Mouse (Mus musculus) embryonic facial prominence, embryonic 11.5 days (tissue): ENCODE measurements around the gene Med26. TPM values are rescaled to one million over a fixed set of nuclear protein-coding genes. Genes with fewer than 3 reads are reported as not detected.

Experiments used
- ATAC-seq: fragments of 200-750 bp; cut with Nextera tagmentation; replicated peaks from 2 replicates; pipeline ENCODE4 v1.8.0; 2017; ENCODE audit warnings: low read depth; ENCODE audit not compliant: insufficient number of reproducible peaks, low FRiP score, low TSS enrichment
- DNase-seq: peaks from one replicate; pipeline ENCODE4 v3.0.0-alpha.2; 2015; ENCODE audit warnings: low spot score
- H3K27ac ChIP-seq: fragments of 300-500 bp; sonication (generic); replicated peaks from 2 replicates; pipeline ENCODE4 v1.5.1; 2014; ENCODE audit warnings: mild to moderate bottlenecking, low read depth, low read length, control low read depth
- H3K27me3 ChIP-seq: fragments of 300-500 bp; sonication (generic); 2 replicates; pipeline ENCODE4 v1.6.1; 2014; ENCODE audit warnings: mild to moderate bottlenecking, low read length, moderate library complexity, mixed read lengths; ENCODE audit not compliant: control insufficient read depth, insufficient read depth
- H3K36me3 ChIP-seq: fragments of 300-500 bp; sonication (generic); replicated peaks from 2 replicates; pipeline ENCODE4 v1.6.1; 2014; ENCODE audit warnings: low read depth, mild to moderate bottlenecking, low read length, moderate library complexity, mixed read lengths; ENCODE audit not compliant: control insufficient read depth, insufficient read depth
- H3K4me1 ChIP-seq: fragments of 300-500 bp; sonication (generic); 2 replicates; pipeline ENCODE4 v1.6.1; 2014; ENCODE audit warnings: low read length, mixed read lengths; ENCODE audit not compliant: control insufficient read depth, insufficient read depth
- H3K4me2 ChIP-seq: fragments of 300-500 bp; sonication (generic); 2 replicates; pipeline ENCODE4 v1.6.1; 2014; ENCODE audit warnings: low read depth, mild to moderate bottlenecking, control low read depth, low read length, moderate library complexity
- H3K4me3 ChIP-seq: fragments of 300-500 bp; sonication (generic); 2 replicates; pipeline ENCODE4 v1.5.1; 2014; ENCODE audit warnings: low read depth, low read length, control low read depth
- H3K9ac ChIP-seq: fragments of 300-500 bp; sonication (generic); replicated peaks from 2 replicates; pipeline ENCODE4 v1.6.1; 2014; ENCODE audit warnings: mild to moderate bottlenecking, control low read depth, low read length
- H3K9me3 ChIP-seq: fragments of 300-500 bp; sonication (generic); replicated peaks from 2 replicates; pipeline ENCODE4 v1.6.1; 2016; ENCODE audit warnings: mild to moderate bottlenecking, low read length, inconsistent platforms, mixed read lengths; ENCODE audit not compliant: control insufficient read depth
- WGBS: fragments of 180-500 bp; shearing (Covaris S2); extraction: QIAGEN DNeasy Blood & Tissue Kit; methylation state at CpG from one replicate; pipeline ENCODE4 v1.1.7; 2014; 5-methylcytosine and 5-hydroxymethylcytosine counted together
- polyA plus RNA-seq: library from polyadenylated mRNA; unstranded; fragments of >200 nt; fragmentation: Nextera tagmentation; extraction: Ambion mirVana; gene quantifications from 2 replicates; pipeline ENCODE4 v1.2.1, GENCODE M21; 2014

The Med26 gene
- polyA plus RNA-seq, 1 experiment from 2014 or later = 12.1 TPM

DNA sequence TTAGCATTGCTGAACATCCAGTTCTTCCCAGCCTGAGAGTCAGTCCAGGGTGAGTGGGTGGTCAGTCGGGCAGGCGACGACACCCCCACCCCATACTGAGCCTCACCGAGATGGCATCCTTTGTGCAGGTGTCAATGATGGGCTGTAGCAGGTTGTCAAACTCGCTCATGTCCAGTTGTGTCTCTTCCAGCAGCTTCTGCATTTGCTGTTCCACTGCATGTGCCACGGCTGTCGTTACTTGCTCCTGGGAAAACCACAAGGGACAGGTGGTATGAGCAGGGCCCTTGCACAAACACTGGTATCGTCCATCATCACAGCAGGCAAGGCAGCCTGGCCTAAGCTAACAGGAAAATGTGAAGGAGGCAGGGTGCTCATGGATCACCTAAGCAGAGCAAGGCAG is 78.1 kb downstream of the Med26 start:
- ATAC-seq = no peak
- Histone ChIP-seq H3K9ac (no peak overlapping the region), H3K36me3 (peaks cover 42% of the 10 kb centered on the region), H3K27me3 (no peaks in the 10 kb centered on the region), H3K4me2 (no peak overlapping the region), H3K27ac (no peak overlapping the region), H3K9me3 (no peaks in the 10 kb centered on the region), H3K4me1 (no peaks in the 10 kb centered on the region), H3K4me3 (no peak overlapping the region)
- no peak for DNase-seq
- WGBS = 93% methylated on average over 8 of the region's 8 CpGs

GRCm38 (mm10) chr8:72469243-72469642 is 78.8 kb downstream of the Med26 start:
- Histone ChIP-seq H3K4me3 (no peak overlapping the region), H3K36me3 (peaks cover 44% of the 10 kb centered on the region)
- 93% methylated on average over 2 of the region's 2 CpGs for WGBS

GRCm38 (mm10) chr8:72464211-72464610 is 83.9 kb downstream of the Med26 start:
- Histone ChIP-seq H3K4me1 (no peaks in the 10 kb centered on the region), H3K27me3 (no peaks in the 10 kb centered on the region), H3K36me3 (peaks cover 62% of the 10 kb centered on the region), H3K9me3 (no peaks in the 10 kb centered on the region), H3K4me3 (no peak overlapping the region), H3K4me2 (no peak overlapping the region), H3K27ac (no peak overlapping the region), H3K9ac (no peak overlapping the region)
- DNase-seq (no peak), ATAC-seq (no peak)
- 97% methylated on average over 10 of the region's 10 CpGs for WGBS

More at GRCm38 (mm10) chr8:72469243-72469642, 78.8 kb downstream of the Med26 start:
- no peak overlapping the region for H3K27ac ChIP-seq
- H3K27me3 ChIP-seq = no peaks in the 10 kb centered on the region
- no peak for DNase-seq
- no peaks in the 10 kb centered on the region for H3K4me1 ChIP-seq
- no peak for ATAC-seq
- no peak overlapping the region for H3K9ac ChIP-seq
- H3K9me3 ChIP-seq = no peaks in the 10 kb centered on the region
- H3K4me2 ChIP-seq = no peak overlapping the region

DNA sequence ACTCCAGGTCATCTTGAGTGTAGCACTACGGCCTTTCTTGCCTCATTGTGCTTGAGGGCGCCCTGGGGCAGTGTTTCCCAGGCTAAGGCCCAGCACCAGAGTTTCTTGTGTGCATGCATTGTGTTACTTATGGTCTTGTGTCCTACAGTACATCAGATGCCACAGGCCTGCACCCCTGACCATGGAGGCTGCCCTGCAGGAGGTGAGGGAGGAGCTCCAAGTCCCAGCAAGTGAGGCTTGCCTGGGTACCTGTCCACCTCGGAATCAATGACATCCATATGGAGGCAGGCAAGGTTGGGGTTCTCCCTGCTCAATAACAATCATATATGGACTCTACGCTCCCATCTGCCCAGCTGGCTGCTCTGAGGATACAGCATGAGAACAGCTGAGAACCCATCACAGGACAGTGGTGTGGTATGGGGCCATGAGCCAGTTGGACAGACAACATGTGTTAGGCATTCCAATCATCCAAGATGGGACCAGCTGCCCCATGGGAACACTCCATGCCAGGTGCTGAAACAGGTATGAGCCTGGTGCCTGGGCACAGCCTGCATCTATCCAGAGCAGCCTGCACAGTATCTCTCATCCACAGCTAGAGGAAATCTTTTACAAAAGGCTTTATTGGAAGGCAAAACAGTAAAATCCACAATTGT is 88.1 kb downstream of the Med26 start:
- Histone ChIP-seq H3K9me3 (no peaks in the 10 kb centered on the region), H3K27ac (no peak overlapping the region), H3K36me3 (peaks cover 37% of the 10 kb centered on the region), H3K4me2 (no peak overlapping the region), H3K27me3 (no peaks in the 10 kb centered on the region), H3K9ac (no peak overlapping the region), H3K4me3 (no peak overlapping the region), H3K4me1 (no peaks in the 10 kb centered on the region)
- DNase-seq (no peak), ATAC-seq (no peak)
- 82% methylated on average over 4 of the region's 4 CpGs for WGBS

DNA sequence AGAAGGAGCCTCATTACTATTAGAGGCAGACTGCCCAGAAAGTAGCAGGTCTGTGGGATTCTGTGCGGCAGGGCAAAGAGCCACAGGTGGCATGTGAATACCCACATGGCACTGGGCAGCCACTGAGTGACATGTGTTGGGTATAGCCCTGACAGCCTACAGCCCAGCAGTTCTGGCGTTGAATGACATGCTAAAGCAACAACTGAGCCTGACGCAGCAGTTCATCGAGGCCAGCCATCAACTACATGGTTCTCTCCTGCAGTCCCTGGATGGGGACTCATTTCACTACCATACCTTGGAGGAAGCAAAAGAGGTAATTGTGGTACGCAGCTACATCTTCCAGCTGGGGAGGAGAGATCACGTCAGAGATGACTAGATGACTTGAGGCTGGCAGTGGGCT is 89.6 kb downstream of the Med26 start:
- Histone ChIP-seq H3K4me1 (no peaks in the 10 kb centered on the region), H3K4me2 (no peak overlapping the region), H3K9ac (no peak overlapping the region), H3K27ac (no peak overlapping the region), H3K9me3 (no peaks in the 10 kb centered on the region), H3K27me3 (no peaks in the 10 kb centered on the region), H3K4me3 (no peak overlapping the region), H3K36me3 (peaks cover 32% of the 10 kb centered on the region)
- WGBS = 87% methylated on average over 6 of the region's 6 CpGs
- ATAC-seq = no peak
- no peak for DNase-seq

- Histone ChIP-seq H3K27ac (no peak overlapping the region), H3K27me3 (no peaks in the 10 kb centered on the region), H3K9me3 (no peaks in the 10 kb centered on the region), H3K36me3 (peaks cover 25% of the 10 kb centered on the region), H3K9ac (no peak overlapping the region), H3K4me3 (no peak overlapping the region), H3K4me2 (no peak overlapping the region), H3K4me1 (no peaks in the 10 kb centered on the region)
- DNase-seq = no peak
- WGBS = 96% methylated on average over 3 of the region's 3 CpGs
- no peak for ATAC-seq
Observed at GRCm38 (mm10) chr8:72457806-72458205, 90.3 kb downstream of the Med26 start.

DNA sequence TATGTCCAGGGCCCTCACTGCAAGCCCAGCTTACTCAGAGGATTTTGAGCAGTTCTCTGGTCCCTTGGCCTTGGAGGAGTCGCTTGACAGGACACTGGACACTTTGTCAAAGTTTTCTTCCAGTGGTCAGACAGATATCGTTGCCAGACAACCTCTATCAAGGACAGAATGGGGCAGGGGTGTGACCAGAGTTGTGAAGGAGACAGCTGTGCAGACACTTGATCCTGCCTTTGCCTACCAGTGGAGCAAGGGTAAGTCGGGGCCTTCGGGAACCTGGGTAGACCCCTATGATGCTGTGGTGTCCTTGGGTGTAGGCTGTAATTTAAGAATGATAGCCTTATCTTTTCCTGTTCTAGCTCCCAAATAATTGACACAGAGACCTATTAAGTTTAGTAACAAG is 92.8 kb downstream of the Med26 start:
- no peaks in the 10 kb centered on the region for H3K4me1 ChIP-seq
- no peak overlapping the region for H3K9ac ChIP-seq
- WGBS = 88% methylated on average over 4 of the region's 4 CpGs
- ATAC-seq (no peak), DNase-seq (no peak)
- peaks cover 7% of the 10 kb centered on the region for H3K36me3 ChIP-seq
- no peaks in the 10 kb centered on the region for H3K27me3 ChIP-seq
- no peak overlapping the region for H3K4me2 ChIP-seq
- H3K27ac ChIP-seq = no peak overlapping the region
- H3K9me3 ChIP-seq = no peaks in the 10 kb centered on the region
- H3K4me3 ChIP-seq = no peak overlapping the region

- no peaks in the 10 kb centered on the region for H3K9me3 ChIP-seq
- DNase-seq = no peak
- no peaks in the 10 kb centered on the region for H3K4me1 ChIP-seq
- no peak overlapping the region for H3K9ac ChIP-seq
- no peak overlapping the region for H3K27ac ChIP-seq
- no peaks in the 10 kb centered on the region for H3K27me3 ChIP-seq
- 97% methylated on average over 2 of the region's 2 CpGs for WGBS
- no peak for ATAC-seq
- peaks cover 5% of the 10 kb centered on the region for H3K36me3 ChIP-seq
- no peak overlapping the region for H3K4me3 ChIP-seq
- H3K4me2 ChIP-seq = no peak overlapping the region
Observed at GRCm38 (mm10) chr8:72453904-72454303, 94.2 kb downstream of the Med26 start.
